Mouse (Mus musculus) stomach, postnatal 0 days (tissue): ENCODE measurements around the gene Lrrc8d.

Experiments
- CTCF ChIP-seq: IDR thresholded peaks from 2 replicates; pipeline ENCODE4 v1.5.1; 2016; ENCODE audit warnings: antibody characterized with exemption, low read depth, mild to moderate bottlenecking, moderate library complexity
- EP300 ChIP-seq: optimal IDR thresholded peaks from 2 replicates; pipeline ENCODE3; 2016; ENCODE audit warnings: antibody characterized with exemption

DNA sequence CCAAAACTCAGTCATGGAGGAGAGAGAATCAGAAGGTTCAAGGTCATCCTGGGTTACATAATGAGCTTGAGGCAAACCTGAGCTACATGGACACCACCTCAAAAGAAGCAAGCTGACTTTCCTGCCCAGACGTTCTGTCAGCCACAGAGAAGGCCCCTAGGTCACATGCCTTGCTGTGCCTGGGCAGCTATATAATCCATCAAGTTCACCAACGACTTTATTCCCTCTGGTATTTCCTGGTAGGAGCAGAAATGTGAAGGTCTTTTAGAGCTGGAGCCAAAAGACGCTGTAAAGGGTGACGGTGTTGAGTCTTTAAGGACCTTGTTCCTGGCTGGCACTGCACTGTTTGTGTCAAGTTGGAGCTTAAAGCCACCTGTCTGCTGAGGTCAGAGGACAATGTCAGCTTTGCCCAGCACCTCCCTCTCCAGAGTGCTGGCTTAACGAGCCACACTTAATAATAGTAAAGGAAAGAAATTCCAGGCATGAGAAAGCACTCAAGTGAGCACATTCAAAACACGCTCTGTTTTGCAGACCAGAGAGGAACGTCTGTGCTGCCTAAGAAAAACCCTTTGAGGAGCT, 129.3 kb downstream of the Lrrc8d start:
- no peak for TF ChIP-seq CTCF
- no peak for TF ChIP-seq EP300
